Mouse (Mus musculus): ENCODE data around the gene Cyth2. TPM values are rescaled to one million over a fixed set of nuclear protein-coding genes. Genes with fewer than 3 reads are reported as not detected.

The Cyth2 gene
- polyA plus RNA-seq (2015; fragmentation: Nextera tagmentation; extraction: Ambion mirVana) = 202 and 212 TPM in 2 replicates

GRCm38 (mm10) chr7:45813787-45814779 lies at the start of gene Cyth2:
Cyth2 (minus strand) TSS chr7:45814581.

GRCm38 (mm10) chr7:45830427-45831127 lies 16.2 kb upstream of the Cyth2 start, which contains the start of gene Grwd1:
Grwd1 (minus strand) TSS chr7:45830944.

GRCm38 (mm10) chr7:45824598-45824997 lies 10.2 kb upstream of the Cyth2 start, which contains the start of gene Kcnj14:
Kcnj14 (minus strand) TSS chr7:45824782.

GRCm38 (mm10) chr7:45784524-45785372 lies 29.6 kb downstream of the Cyth2 start, which contains the start of gene Sult2b1:
Sult2b1 (minus strand) TSS chr7:45784669.

GRCm38 (mm10) chr7:45783511-45784091 lies 30.8 kb downstream of the Cyth2 start, which contains the start of gene Lmtk3:
Lmtk3 (plus strand) TSS chr7:45783738.

Other genes with a start within 250 kb of the Cyth2 start
- gene Bcat2, start 244.4 kb downstream of the Cyth2 start, polyA plus RNA-seq (2015; fragmentation: Nextera tagmentation; extraction: Ambion mirVana) = 19.8 and 21.5 TPM in 2 replicates
- not detected in 2 replicates for gene Fgf21, start 199.1 kb downstream of the Cyth2 start, polyA plus RNA-seq (2015; fragmentation: Nextera tagmentation; extraction: Ambion mirVana)
- gene Fut1, start 197.3 kb downstream of the Cyth2 start, polyA plus RNA-seq (2015; fragmentation: Nextera tagmentation; extraction: Ambion mirVana) = 0.14 TPM in 1 of 2 replicates, not detected in the other
- 0.10 TPM in 1 of 2 replicates, not detected in the other for gene Izumo1, start 192.8 kb downstream of the Cyth2 start, polyA plus RNA-seq (2015; fragmentation: Nextera tagmentation; extraction: Ambion mirVana)
- 18.8 and 19.9 TPM in 2 replicates for gene Rasip1, start 187.1 kb downstream of the Cyth2 start, polyA plus RNA-seq (2015; fragmentation: Nextera tagmentation; extraction: Ambion mirVana)
- 4.5 and 5.3 TPM in 2 replicates for gene Mamstr, start 174.6 kb downstream of the Cyth2 start, polyA plus RNA-seq (2015; fragmentation: Nextera tagmentation; extraction: Ambion mirVana)
- 0.10 and 0.12 TPM in 2 replicates for gene Fut2, start 148.2 kb downstream of the Cyth2 start, polyA plus RNA-seq (2015; fragmentation: Nextera tagmentation; extraction: Ambion mirVana)
- 1.4 and 1.6 TPM in 2 replicates for gene Ntn5, start 130.6 kb downstream of the Cyth2 start, polyA plus RNA-seq (2015; fragmentation: Nextera tagmentation; extraction: Ambion mirVana)
- 0.45 and 0.58 TPM in 2 replicates for gene Sec1, start 120.2 kb downstream of the Cyth2 start, polyA plus RNA-seq (2015; fragmentation: Nextera tagmentation; extraction: Ambion mirVana)
- 92.0 and 100.0 TPM in 2 replicates for gene Car11, start 114.7 kb downstream of the Cyth2 start, polyA plus RNA-seq (2015; fragmentation: Nextera tagmentation; extraction: Ambion mirVana)
- 6.3 and 8.5 TPM in 2 replicates for gene Dbp, start 109.5 kb downstream of the Cyth2 start, polyA plus RNA-seq (2015; fragmentation: Nextera tagmentation; extraction: Ambion mirVana)
- gene Rpl18, start 99.1 kb downstream of the Cyth2 start, polyA plus RNA-seq (2015; fragmentation: Nextera tagmentation; extraction: Ambion mirVana) = 516 and 551 TPM in 2 replicates
- gene Sphk2, start 96.6 kb downstream of the Cyth2 start, polyA plus RNA-seq (2015; fragmentation: Nextera tagmentation; extraction: Ambion mirVana) = 18.9 and 20.8 TPM in 2 replicates
- gene Fam83e, start 93.4 kb downstream of the Cyth2 start, polyA plus RNA-seq (2015; fragmentation: Nextera tagmentation; extraction: Ambion mirVana) = 0.14 TPM in 1 of 2 replicates, not detected in the other
- gene Spaca4, start 88.8 kb downstream of the Cyth2 start, polyA plus RNA-seq (2015; fragmentation: Nextera tagmentation; extraction: Ambion mirVana) = not detected in 2 replicates
- 19.1 and 20.2 TPM in 2 replicates for gene Lmtk3, start 30.8 kb downstream of the Cyth2 start, polyA plus RNA-seq (2015; fragmentation: Nextera tagmentation; extraction: Ambion mirVana)
- 9.0 and 9.5 TPM in 2 replicates for gene Sult2b1, start 29.9 kb downstream of the Cyth2 start, polyA plus RNA-seq (2015; fragmentation: Nextera tagmentation; extraction: Ambion mirVana)
- 2.1 and 2.3 TPM in 2 replicates for gene Kcnj14, start 10.2 kb upstream of the Cyth2 start, polyA plus RNA-seq (2015; fragmentation: Nextera tagmentation; extraction: Ambion mirVana)
- gene Grwd1, start 16.4 kb upstream of the Cyth2 start, polyA plus RNA-seq (2015; fragmentation: Nextera tagmentation; extraction: Ambion mirVana) = 41.4 and 43.8 TPM in 2 replicates
- 51.6 and 60.3 TPM in 2 replicates for gene Kdelr1, start 58.2 kb upstream of the Cyth2 start, polyA plus RNA-seq (2015; fragmentation: Nextera tagmentation; extraction: Ambion mirVana)
- 7.6 and 9.0 TPM in 2 replicates for gene Grin2d, start 63.8 kb upstream of the Cyth2 start, polyA plus RNA-seq (2015; fragmentation: Nextera tagmentation; extraction: Ambion mirVana)
- 0.34 TPM in 1 of 2 replicates, not detected in the other for gene Syngr4, start 82.1 kb upstream of the Cyth2 start, polyA plus RNA-seq (2015; fragmentation: Nextera tagmentation; extraction: Ambion mirVana)
- 7.3 and 8.2 TPM in 2 replicates for gene Tmem143, start 82.4 kb upstream of the Cyth2 start, polyA plus RNA-seq (2015; fragmentation: Nextera tagmentation; extraction: Ambion mirVana)
- gene Emp3, start 106.8 kb upstream of the Cyth2 start, polyA plus RNA-seq (2015; fragmentation: Nextera tagmentation; extraction: Ambion mirVana) = 56.9 and 74.0 TPM in 2 replicates
- 6.9 and 7.0 TPM in 2 replicates for gene Ccdc114, start 109.5 kb upstream of the Cyth2 start, polyA plus RNA-seq (2015; fragmentation: Nextera tagmentation; extraction: Ambion mirVana)
- gene Abcc6, start 215.7 kb upstream of the Cyth2 start, polyA plus RNA-seq (2015; fragmentation: Nextera tagmentation; extraction: Ambion mirVana) = 0.41 and 0.76 TPM in 2 replicates
- 36.7 and 41.6 TPM in 2 replicates for gene Nomo1, start 219.1 kb upstream of the Cyth2 start, polyA plus RNA-seq (2015; fragmentation: Nextera tagmentation; extraction: Ambion mirVana)

Measured in neural tube, postnatal 0 days (tissue).